Mouse (Mus musculus): Measurements from ENCODE around the gene Senp6.
"Not testable (repeated sequence)": the region's sequence is repeated elsewhere in the genome, so short reads cannot be mapped to it uniquely, and the experiment has no call there.

The Senp6 gene

DNA sequence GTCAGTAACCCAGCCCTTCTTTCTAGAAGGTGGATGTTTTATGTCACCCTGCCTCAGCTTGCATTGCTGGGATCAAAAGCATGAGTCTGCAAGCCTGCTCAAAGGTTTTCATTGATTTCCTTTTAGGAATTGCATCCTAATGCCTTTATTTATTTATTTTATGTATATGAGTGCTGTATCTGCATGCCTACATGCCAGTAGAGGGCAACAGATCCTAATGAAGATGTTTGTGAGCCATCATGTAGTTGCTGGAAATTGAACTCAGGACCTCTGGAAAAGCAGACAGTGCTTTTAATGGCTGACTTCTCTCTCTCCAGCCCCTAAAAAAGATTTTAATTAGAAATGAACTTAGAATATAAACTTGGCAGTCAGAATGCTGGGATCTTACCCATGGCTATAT, 8.2 kb downstream of the Senp6 start:
- no peak for DNase-seq (ENCODE audit: extremely low spot score)

DNA sequence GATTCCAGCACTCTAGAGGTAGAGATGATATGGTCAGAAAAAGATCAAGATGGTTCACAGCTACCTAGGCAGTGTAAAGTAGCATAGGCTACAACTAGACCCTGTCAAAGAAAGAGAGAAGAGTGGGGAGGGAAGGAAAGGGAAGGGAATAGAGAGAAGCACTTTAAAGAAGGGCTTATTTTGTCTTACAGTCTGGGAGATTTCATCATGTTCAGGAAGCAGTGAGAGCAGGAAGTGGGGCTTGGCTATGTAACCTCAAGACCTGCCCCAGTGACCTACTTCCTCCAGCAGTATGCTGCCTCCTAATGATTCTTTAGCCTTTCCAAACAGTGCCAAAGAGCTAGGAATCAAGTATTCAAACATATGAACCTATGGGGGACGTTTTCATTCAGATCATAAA, 14.2 kb downstream of the Senp6 start:
- DNase-seq (ENCODE audit: extremely low spot score), result no peak

DNA sequence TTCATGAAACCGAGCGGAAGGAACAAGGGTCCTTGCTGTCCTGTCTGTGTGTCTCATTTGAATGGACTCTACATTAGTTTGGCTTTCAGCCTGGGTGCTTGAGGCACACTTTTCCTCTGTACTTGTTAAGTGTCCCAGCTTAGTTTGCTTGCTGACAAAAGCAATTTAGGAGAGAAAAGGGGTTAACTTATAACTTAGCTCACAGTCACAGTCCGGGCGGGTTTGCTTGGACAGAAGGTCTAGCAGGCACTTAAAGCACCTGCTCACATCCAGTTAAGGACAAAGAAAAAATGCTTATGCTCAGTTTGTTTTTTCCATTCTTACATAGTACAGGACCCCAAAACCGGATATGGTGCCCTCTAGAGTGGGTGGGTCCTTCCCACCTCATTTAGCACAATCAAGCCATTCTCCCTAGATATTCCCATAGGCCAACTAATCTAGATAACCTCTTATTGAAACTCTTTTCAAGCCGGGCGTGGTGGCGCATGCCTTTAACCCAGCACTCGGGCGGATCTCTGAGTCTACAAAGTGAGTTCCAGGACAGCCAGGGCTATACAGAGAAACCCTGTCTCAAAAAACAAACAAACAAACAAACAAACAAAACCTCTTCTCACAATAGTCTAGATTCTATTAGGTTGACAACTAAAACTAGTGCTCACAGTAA, 17.9 kb downstream of the Senp6 start:
- no peak for DNase-seq (ENCODE audit: extremely low spot score)

DNA sequence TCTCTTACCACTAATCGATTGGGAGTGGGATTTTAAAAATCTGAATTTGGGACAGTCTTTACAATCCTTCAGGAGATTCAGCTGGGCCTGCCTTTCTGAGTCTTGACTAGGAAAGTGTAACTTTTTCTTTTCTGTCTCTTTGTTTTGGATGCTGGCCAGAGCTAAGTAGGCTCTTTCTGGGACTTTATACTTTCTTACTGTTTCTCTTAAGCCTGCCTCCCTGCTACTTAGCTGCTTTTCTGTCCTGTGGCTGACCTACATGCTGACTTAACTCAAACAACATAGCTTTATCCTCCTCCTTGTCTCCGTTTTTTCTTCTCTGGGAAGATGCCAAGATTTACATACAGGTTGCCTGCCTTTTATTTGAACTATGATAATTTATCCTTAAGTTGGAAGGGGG, 19.0 kb downstream of the Senp6 start:
- no peak for DNase-seq (ENCODE audit: extremely low spot score)

DNA sequence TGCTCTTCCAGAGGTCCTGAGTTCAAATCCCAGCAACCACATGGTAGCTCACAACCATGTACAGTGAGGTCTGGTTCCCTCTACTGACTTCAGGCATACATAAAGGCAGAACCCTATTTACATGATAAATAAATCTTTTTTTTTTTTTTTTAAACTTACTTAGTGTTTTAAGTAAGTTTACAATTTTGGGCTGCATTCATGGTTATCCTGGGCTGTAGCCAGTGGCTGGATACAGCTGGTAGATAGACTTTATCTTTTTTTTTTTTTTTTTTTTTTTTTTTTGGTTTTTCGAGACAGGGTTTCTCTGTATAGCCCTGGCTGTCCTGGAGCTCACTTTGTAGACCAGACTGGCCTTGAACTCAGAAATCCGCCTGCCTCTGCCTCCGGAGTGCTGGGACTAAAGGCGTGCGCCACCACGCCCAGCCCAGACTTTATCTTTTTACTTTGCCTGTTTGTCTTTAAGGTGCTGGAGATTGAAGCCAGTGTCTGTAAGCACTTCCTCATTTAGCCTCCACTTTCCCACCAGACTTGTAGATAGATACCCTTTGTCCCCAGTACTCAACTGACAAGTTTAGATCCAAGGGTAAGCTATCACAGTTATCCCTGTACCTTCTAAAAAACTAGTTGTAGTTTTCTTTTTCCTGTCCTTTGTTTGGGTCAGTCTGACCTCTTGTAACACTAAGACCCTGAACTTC, 19.7 kb downstream of the Senp6 start:
- DNase-seq (ENCODE audit: extremely low spot score), result not testable (repeated sequence)

DNA sequence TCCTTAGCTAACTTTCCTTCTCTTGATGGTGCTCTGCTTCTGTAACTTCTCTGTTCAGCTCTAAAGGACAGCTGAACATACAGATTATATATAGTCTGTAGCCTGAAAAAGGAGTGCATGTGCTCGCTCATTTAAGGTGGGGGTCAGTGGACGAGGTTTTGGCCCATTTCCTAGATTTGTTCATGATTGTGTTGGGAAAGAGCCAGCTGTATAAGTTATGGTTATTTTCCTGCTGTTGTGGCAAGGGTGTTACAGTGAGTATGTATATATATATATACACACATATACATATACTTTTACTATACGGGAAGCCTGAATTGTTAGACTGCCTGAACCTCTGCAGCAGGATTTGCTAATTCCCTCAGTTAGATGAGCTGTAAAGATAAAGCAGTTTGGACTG, 22.7 kb downstream of the Senp6 start:
- DNase-seq (ENCODE audit: extremely low spot score), result no peak

DNA sequence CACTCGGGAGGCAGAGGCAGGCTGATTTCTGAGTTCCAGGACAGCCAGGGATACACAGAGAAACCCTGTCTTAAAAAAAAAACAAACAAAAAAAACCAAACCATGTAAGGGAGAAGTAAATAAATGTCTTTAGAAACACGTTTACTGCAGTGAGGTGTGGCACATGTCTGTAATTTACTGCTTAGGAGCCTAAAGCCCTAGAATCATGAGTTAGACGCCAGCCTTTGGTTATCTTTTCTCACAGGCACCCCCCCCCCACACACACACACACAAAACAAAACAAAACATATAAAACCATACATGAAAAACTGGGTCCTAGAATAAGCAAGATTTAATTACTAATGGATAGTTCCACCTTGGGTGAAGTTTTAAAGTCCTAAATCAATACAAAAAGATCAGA, 29.6 kb downstream of the Senp6 start:
- DNase-seq (ENCODE audit: extremely low spot score), result no peak

DNA sequence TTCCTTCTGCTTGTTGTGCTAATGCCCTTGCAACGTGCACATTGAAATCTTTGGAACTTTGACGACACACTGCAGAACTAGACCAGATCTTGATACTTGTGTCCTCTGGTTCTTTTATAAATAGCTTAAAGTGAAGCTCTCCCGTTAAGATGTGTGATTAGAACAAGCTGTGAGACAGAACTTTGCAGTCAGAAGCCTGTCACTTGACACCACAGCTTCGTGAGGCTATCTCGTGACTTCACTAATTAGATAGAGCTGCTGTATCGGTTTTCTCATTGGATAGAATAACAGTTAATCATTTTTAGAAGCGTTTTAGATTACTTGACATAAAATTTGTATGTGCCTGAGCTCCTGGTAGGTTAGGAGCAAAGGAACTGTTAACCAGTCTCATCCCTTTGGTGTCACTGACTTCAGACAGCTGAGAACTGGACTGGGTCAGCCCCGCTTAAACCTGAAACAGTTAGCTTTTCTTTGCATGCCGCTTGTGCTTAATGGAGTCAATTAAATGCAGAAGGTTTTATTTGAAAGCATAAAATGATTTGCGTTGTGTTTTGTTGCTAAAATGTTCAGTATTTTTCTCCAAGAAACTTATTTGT, 79.4 kb downstream of the Senp6 start:
- no peak for DNase-seq (ENCODE audit: extremely low spot score)

DNA sequence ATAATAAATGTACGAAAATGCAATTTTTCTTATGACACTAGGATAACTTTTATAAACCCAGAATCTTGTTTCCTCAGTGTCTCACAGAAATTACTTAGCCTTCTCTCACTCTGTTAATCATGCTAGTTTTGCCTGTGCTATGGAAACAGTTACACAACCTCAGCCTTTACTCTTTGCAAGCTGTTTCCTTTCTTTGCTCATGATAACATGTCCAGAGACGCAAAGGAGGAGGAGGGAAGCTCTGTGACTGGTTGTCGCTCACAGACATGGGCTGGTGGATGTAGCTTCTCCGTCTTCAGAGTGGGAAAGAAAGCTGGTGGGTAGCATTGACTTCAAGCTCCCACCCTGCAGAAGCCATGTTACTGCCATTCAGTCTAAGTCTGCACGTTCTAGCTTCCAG, 82.9 kb downstream of the Senp6 start:
- no peak for DNase-seq (ENCODE audit: extremely low spot score)

DNA sequence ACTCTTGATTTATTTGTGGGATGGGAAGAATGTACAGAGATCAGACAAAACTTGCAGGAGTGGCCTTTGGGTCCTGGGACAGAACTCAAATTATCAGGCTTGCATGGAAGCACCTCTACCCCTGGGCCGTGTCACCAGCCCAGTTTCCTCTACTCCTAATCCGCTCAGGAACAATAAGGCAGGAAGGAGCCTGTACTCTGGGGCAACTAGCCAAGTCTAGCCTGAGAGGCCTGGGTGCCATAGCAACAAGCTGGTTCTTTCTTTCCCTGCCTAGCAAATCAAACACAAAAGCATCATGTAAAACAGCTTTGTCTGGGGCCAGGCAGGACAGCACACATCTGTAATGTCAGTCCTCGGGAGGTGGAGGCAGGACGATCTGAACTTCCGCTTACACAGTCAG, 88.6 kb downstream of the Senp6 start:
- no peak for DNase-seq (ENCODE audit: extremely low spot score)

DNA sequence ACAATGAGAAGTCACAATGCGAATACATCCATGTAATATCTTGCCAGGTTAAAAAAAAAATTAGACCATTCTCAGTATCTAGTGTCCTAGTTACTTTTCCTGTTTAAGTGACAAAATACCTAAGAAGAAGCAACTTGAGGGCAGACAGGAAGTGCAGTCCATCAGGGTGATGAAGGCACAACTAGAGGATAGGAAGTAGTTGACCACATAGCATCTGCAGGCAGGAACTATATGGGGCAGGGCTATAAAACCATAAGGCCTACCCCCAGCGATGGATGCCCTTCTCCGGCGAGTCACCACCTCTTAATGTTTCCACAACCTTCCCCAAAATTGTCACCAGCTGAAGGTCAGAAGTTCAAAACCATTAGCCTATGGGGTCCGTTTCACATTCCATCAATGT, 90.1 kb downstream of the Senp6 start:
- DNase-seq (ENCODE audit: extremely low spot score), result no peak

DNA sequence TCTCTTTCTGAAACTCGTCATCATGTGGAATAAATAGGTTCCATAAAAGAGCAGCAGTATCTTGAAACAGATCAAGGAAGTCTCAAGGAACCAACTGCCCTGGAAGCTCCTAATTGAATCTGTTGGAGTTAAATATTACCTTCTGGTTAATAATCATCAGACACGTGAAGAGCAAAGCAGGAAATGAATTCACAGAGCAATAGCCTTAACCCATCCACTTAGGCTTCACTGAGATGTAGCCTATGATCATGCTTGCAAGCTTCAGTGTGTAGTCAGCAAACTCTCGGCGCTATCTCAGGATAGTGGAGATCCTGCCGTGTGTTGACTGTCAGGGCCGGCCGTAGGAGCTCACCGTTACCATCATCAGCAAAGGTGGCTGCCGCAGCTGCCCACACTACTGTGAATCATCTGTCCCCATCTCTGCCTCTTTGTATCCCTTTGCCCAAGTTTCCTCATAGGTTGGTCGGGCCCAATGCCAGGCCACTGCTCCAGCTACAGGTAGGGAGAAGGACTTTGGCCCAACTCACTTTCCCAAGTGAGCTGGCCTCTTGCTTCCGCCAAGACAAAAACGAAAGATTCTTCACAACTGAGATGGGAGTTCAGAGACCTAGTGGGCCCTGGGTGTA, 91.2 kb downstream of the Senp6 start:
- no peak for DNase-seq (ENCODE audit: extremely low spot score)

DNA sequence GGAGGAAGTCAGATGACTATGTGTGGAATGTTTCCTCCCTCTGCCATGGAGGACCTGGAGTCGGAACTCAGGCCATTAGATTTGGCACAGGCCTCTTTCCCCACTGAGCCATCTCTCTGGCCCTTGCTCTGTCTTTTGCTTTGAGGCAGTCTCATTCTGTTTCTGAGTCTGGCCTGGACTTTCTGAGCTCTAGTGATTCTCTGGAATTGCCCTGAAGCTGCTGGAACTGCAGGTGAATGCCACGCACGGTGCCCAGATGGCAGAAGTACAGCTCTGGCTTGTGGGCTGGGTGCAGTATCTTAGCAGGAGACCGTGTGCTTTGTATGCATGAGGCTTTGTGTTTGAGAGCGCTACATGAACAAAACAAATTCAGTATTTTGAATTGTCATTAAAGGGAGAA, 92.2 kb downstream of the Senp6 start:
- no peak for DNase-seq (ENCODE audit: extremely low spot score)

DNA sequence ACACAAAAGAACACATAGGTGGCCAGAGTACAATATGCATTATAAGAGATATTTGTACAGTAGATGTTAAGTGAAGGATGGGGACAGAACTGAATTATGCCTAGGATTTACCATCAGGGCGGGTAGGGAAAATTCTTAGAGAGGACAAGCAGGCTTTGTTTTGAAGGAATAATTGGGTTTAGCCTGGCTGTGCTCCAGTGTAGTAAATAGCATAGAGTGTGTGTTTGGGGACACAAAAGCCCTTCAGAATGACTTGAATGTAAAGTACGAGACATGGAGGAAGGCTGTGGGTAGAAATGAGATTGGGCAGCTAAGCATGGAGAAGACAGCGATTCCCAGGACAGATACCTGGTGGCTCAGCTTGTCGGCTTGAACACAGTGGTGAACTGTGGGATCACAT, 94.7 kb downstream of the Senp6 start:
- no peak for DNase-seq (ENCODE audit: extremely low spot score)

DNA sequence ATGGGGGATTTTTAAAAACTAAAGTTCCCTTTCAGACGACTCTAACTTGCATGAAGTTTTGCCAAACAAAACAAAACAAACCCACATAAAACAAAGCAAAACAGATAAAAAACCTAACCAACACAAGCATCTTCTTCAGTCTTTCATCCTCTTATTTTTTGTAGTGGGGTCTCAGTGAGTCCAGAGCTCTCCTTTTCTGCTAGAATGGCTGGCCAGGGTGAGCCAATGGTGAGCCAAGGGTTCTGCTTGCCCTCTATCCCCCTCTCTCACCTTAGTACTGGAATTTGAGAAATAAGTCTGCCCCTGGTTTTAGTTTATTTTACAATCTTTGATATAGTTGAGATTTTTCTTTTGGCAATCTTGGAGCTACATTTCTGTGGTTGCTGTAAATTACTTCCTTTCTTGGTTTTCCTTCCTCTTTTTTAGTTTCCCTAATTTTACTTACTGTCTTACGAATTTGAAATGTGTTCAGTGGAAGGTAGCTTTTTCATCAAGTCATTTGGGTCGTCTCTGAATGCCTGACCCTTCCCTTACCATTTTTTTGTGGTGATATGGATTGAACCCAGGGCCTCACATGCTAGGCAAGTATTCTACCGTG, 96.5 kb downstream of the Senp6 start:
- DNase-seq (ENCODE audit: extremely low spot score), result no peak

DNA sequence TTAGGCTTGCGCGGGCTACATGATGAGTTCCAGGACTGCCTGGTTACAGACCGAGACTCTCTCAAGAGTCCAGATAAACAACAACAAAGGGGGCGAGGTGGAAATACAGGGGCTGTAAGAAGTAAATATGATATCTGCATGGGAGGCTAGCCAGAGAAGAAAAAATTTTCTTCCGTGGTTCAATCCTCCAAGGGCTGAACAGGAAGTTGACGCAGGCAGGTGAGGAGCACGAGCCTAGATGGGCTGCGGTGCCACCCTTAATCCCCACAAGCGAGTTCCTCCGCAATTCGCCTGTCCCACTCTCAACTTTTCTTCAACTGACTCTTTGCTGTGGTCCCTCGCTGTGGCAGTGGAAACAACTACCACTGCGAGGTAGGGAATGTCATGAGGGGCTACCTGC, 97.5 kb downstream of the Senp6 start:
- DNase-seq (ENCODE audit: extremely low spot score), result no peak

DNA sequence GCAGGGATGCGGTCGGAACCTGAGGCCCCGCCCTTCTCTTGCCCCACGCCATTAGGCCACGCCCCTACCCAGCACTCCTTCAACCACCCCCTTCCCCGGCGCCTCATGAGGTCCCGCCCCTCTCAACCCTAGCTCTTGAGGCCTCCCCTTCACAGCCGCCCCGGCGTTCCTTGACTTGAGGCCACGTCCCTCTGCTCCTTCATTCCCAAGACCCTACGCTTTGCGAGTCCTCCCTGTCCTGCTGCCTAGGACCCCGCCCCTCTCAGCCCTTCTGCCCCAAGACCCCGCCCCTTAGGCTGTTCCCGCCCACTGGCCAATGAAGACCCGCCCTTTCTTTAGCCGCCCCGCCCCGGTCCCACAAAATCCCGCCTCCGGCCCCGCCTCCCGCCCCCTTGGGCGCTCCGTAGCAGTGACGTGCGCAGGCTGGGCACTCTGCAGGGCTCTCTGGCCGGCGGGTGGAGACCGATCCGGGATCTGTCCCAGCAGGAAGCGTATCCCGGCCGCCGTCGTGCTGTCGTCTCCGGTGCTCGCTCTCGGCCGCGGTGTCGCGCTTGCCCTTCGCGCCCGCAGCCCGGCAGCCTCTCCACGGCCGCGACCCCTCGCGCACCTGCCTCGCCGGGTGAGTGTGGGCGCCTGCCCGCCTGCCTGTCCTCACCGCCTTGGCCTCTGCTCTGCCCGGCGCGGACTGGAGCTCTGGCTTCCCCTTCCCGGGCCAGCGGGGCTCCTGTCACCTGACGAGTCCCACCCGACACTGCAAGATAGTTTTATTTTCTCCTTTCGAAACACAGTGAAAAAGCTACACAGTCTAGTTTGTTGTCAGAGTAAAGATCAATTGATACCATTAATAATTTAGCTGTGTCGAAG, 98.1 kb downstream of the Senp6 start, which contains the start of gene Myo6:
Gene Myo6, plus strand, starts transcription at position 421 of the 864 bp plus-strand sequence.
- DNase-seq (ENCODE audit: extremely low spot score), result peak; percentile 99

DNA sequence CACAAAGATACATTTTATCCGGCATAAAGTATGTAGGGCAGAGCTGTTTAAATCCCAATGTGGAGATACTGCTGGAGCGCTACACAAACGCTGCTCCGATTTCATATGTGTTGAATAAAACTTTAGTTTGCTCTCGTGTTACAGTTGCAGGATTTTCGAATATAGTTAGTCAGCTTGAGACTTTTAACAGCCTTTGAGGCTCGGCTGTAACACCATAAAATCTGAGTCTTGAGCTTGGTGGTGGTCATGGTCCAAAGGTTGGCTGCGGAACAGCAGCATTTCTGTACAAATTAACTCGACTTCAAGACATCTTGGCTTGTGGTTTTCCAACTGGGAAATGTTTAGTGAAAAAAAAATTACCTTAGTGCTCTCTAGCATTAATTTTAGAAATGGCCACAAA, 99.0 kb downstream of the Senp6 start:
- DNase-seq (ENCODE audit: extremely low spot score), result no peak

DNA sequence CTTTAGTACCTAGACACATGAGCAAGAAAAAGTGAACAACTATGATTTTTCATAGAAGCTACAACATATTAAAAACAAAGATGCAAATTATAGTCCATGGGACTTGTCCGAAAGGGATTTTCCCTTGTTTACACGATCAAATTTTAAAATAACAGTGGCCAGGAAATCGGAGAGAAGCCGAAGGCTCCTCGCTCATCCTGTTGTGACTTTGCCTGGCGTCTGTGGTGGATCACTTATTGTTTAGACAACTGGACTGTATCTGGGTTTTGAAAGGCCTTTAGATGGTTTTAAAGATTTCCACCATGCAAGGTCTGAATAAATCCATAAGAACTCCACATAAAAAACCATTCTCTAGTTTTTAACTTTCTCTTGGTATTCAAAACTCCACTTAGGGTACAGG, 99.7 kb downstream of the Senp6 start:
- DNase-seq (ENCODE audit: extremely low spot score), result no peak

DNA sequence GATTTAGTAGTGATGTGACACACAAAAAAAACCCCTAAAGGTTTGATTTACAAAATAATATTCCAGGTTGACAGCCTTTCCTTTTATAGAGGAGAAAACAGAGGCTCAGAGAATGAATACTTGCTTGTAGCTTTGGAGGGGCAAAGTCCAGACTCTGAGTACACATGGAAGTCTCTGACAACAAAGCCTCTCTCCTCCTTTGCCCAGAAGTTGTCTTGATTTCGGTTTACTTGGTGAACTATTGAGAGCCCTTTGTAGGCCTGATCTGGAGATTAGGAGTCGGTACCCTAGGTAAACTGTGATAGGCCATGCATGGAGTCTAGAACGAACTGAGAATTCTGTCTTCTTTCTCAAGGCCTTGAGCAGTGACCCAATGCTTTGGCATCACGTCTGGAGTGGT, 100.4 kb downstream of the Senp6 start:
- no peak for DNase-seq (ENCODE audit: extremely low spot score)

DNA sequence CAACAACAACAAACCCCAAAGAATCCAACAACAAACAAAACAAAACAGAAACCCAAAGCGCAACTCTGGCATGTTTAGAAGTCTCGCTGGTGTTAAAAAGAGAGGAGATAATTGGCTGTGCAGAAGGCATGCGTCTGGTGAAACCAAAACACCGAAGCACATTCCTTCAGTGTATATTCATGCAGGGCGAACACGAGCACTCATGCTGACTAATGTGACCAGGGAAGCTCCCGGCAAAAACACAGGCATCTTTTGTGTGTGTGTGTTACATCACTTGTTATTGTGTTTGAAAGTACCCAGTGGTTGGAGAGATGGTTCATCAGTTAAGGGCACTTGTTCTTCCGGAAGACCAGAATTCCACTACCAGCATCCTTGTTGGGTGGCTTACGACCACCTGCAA, 102.8 kb downstream of the Senp6 start:
- no peak for DNase-seq (ENCODE audit: extremely low spot score)

DNA sequence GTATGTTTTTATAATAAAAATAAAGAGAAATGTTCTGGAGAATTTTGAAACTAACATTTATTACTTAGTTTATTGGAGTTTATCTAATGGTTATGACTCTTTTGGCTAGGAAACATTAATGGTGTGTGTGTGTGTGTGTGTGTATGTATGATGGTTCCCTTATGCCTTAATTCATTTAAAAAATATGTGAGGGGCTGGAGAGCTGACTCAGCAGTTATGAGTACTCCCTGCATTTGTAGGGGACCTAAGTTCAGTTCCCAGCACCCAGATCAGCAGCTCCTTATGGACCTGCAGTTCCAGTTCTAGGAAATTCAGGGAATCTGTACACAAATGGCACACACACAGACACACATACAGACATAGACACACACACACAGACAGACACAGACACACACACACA, 104.5 kb downstream of the Senp6 start:
- DNase-seq (ENCODE audit: extremely low spot score), result no peak

Measured in embryo, embryonic 9.5 days (tissue).